ENCODE assay signal across 25 mouse cellular contexts in the genomic region with DNA sequence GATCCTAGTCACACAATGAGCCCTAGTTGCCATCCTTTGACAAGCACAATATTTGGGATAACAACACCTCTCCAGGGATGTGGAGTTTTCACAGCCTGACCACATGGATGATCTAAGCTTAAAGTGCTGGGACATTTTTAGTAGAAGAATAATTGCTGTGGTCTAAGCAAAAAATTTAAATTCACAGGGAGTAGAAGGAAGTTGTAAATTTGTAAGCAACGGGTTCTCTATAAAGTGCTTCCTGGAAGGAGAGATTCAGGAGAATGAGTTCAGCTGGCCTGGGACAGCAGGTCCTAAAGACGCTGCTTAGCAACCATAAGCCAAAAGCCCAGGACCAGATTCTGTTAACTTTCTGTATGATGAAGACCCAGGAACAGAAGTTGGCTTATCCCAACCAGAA. TPM values are rescaled to one million over a fixed set of nuclear protein-coding genes. Genes with fewer than 3 reads are reported as not detected.
DNase-seq lines count a peak whose midpoint lies in the region; ATAC-seq and TF ChIP-seq lines count a peak whose summit lies in the region.
"Had no signal": no experiment of that assay in that cellular context is flagged by ENCODE, and none has a peak within 500 bp of the region (broad histone marks: within the 10 kb centered on the region; RNA-seq: fewer than 3 reads in every experiment).

No protein-coding gene starts in this region.

- no peak overlapping the region for H3K4me2 ChIP-seq in kidney, embryonic 14.5 days (replicated peaks; ENCODE audit: low read depth, low read length)
- H3K4me2 ChIP-seq in kidney, embryonic 16.5 days (replicated peaks; ENCODE audit: low read depth, low read length): no peak overlapping the region
- H3K4me2 ChIP-seq: embryonic facial prominence, embryonic 12.5 days; forebrain, embryonic 13.5 days had no signal

- H3K9ac ChIP-seq in kidney, embryonic 14.5 days (ENCODE audit: low read depth, low read length): no peak overlapping the region
- no peak overlapping the region for H3K9ac ChIP-seq in kidney, embryonic 16.5 days (replicated peaks; ENCODE audit: low read length)
- H3K9ac ChIP-seq: embryonic facial prominence, embryonic 12.5 days; forebrain, embryonic 13.5 days had no signal

- TF ChIP-seq CTCF in gastrocnemius, adult 2 months (IDR thresholded peaks at IDR 0.05): no peak

- 51% methylated on average over 2 of the region's 2 CpGs for WGBS in kidney, embryonic 14.5 days
- 42% methylated on average over 2 of the region's 2 CpGs for WGBS in kidney, embryonic 16.5 days

- peaks cover 9% of the 10 kb centered on the region for H3K4me1 ChIP-seq in kidney, embryonic 14.5 days (ENCODE audit: control insufficient read depth, insufficient read depth, low read length)
- H3K4me1 ChIP-seq in kidney, embryonic 16.5 days (ENCODE audit: insufficient read depth, low read length): peaks cover 4% of the 10 kb centered on the region; the same call in 1 of the 2 replicates
- H3K4me1 ChIP-seq: embryonic facial prominence, embryonic 12.5 days; forebrain, embryonic 13.5 days had no signal

- peak; percentile 0 for DNase-seq in gastrocnemius, adult 2 months
- no peak for DNase-seq in gastrocnemius, adult 18-20 months (ENCODE audit: low spot score)
- no peak for DNase-seq in kidney, postnatal 14 days
- no peak for DNase-seq in kidney, adult 18-20 months
- DNase-seq in kidney, postnatal 10 days: peak; percentile 32
- no peak for DNase-seq in kidney, adult 11 months
- DNase-seq: adrenal gland, adult 8-10 months; adrenal gland, postnatal 14 days; adrenal gland, postnatal 36 days; B cell, adult 2 months; cerebellum, adult 11-12 months; cerebellum, adult 2 months; cerebellum, adult 9-10 months; cerebellum, postnatal 10 days; cerebellum, postnatal 25 days had no signal

- no peak overlapping the region for H3K27ac ChIP-seq in gastrocnemius, adult 2 months
- peak overlapping the region; percentile 4; the same call in 1 of the 2 replicates for H3K27ac ChIP-seq in kidney, embryonic 14.5 days (ENCODE audit: low read depth, low read length)
- H3K27ac ChIP-seq in kidney, embryonic 16.5 days (ENCODE audit: low read length): peak overlapping the region; percentile 72
- H3K27ac ChIP-seq: embryonic facial prominence, embryonic 10.5 days; embryonic facial prominence, embryonic 12.5 days; forebrain, embryonic 13.5 days had no signal

- H3K9me3 ChIP-seq in kidney, embryonic 14.5 days (ENCODE audit: control insufficient read depth, low read length): no peaks in the 10 kb centered on the region
- no peaks in the 10 kb centered on the region for H3K9me3 ChIP-seq in kidney, embryonic 16.5 days (ENCODE audit: low read length)
- H3K9me3 ChIP-seq: embryonic facial prominence, embryonic 10.5 days; embryonic facial prominence, embryonic 12.5 days; forebrain, embryonic 13.5 days; G1E had no signal

- H3K36me3 ChIP-seq in kidney, embryonic 14.5 days (ENCODE audit: control insufficient read depth, insufficient read depth, low read length): peaks cover 2% of the 10 kb centered on the region; the same call in 1 of the 2 replicates
- H3K36me3 ChIP-seq in kidney, embryonic 16.5 days (ENCODE audit: insufficient read depth, low read length): no peaks in the 10 kb centered on the region
- H3K36me3 ChIP-seq: embryonic facial prominence, embryonic 10.5 days; G1E had no signal

- H3K4me3 ChIP-seq in gastrocnemius, adult 2 months: no peak overlapping the region
- H3K4me3 ChIP-seq in kidney, embryonic 14.5 days (ENCODE audit: low read length): no peak overlapping the region
- no peak overlapping the region for H3K4me3 ChIP-seq in kidney, embryonic 16.5 days (ENCODE audit: low read length)
- H3K4me3 ChIP-seq: embryonic facial prominence, embryonic 10.5 days; embryonic facial prominence, embryonic 12.5 days; forebrain, embryonic 13.5 days had no signal

- intact Hi-C loops in gastrocnemius, adult 2 months (cut with DNase I): no loop called here

- ATAC-seq in kidney, embryonic 14.5 days (ENCODE audit: low FRiP score, low TSS enrichment): no peak
- ATAC-seq in kidney, embryonic 16.5 days (ENCODE audit: low FRiP score, low TSS enrichment): no peak
- ATAC-seq: activated CD4-positive, CD25-positive, alpha-beta regulatory T cell, adult 4 months; CD4-positive, CD25-positive, alpha-beta regulatory T cell, adult 4 months; forebrain, embryonic 13.5 days; Patski had no signal

- no peaks in the 10 kb centered on the region for H3K27me3 ChIP-seq in kidney, embryonic 14.5 days (ENCODE audit: control insufficient read depth, insufficient read depth, low read length)
- no peaks in the 10 kb centered on the region for H3K27me3 ChIP-seq in kidney, embryonic 16.5 days (ENCODE audit: insufficient read depth, low read length)
- H3K27me3 ChIP-seq: embryonic facial prominence, embryonic 12.5 days; forebrain, embryonic 13.5 days; Patski had no signal

RNA-seq across cellular contexts. Expression of gene Loxl1, which starts 23.1 kb away (rescaled TPM):
- 10 to 100 TPM; 10.6 to 17.9 TPM for total RNA-seq in gastrocnemius, adult 2 months (2021)
- 10 to 100 TPM; 12.3 to 14.1 TPM for total RNA-seq in gastrocnemius, adult 18-20 months (2021)
- polyA plus RNA-seq in kidney, embryonic 14.5 days (2014; fragmentation: Nextera tagmentation; extraction: Ambion mirVana): 26.0 and 27.0 TPM in 2 replicates
- 32.7 and 36.6 TPM in 2 replicates for polyA plus RNA-seq in kidney, embryonic 16.5 days (2015; fragmentation: Nextera tagmentation; extraction: Ambion mirVana)
- total RNA-seq: CH12.LX, G1E had no signal
- polyA plus RNA-seq: activated CD4-positive, CD25-positive, alpha-beta regulatory T cell, adult 4 months; CD4-positive, CD25-positive, alpha-beta regulatory T cell, adult 4 months; G1E had no signal

RNA-seq across cellular contexts. Expression of gene Stoml1, which starts 36.9 kb away (rescaled TPM):
- total RNA-seq in gastrocnemius, adult 2 months (2021): 1 to 10 TPM; 6.8 to 7.3 TPM
- total RNA-seq in gastrocnemius, adult 18-20 months (2021): 1 to 10 TPM; 6.8 to 7.3 TPM
- 22.3 and 29.8 TPM in 2 replicates for polyA plus RNA-seq in kidney, embryonic 14.5 days (2014; fragmentation: Nextera tagmentation; extraction: Ambion mirVana)
- 33.8 and 35.8 TPM in 2 replicates for polyA plus RNA-seq in kidney, embryonic 16.5 days (2015; fragmentation: Nextera tagmentation; extraction: Ambion mirVana)

RNA-seq across cellular contexts. Expression of gene Pml, which starts 40.3 kb away (rescaled TPM):
- 1 to 10 TPM; 4.1 to 4.5 TPM for total RNA-seq in gastrocnemius, adult 2 months (2021)
- 1 to 10 TPM; 3.2 to 4.7 TPM for total RNA-seq in gastrocnemius, adult 18-20 months (2021)
- 13.5 and 25.0 TPM in 2 replicates for polyA plus RNA-seq in kidney, embryonic 14.5 days (2014; fragmentation: Nextera tagmentation; extraction: Ambion mirVana)
- 26.7 TPM in 2 replicates for polyA plus RNA-seq in kidney, embryonic 16.5 days (2015; fragmentation: Nextera tagmentation; extraction: Ambion mirVana)

Comparison
In these comparisons a context has a peak if more than half of its experiments do, and no peak if none do; other contexts are left out.
1. DNase-seq: peak in gastrocnemius, adult 2 months (single experiment) and kidney, postnatal 10 days (single experiment); none in gastrocnemius, adult 18-20 months (single experiment), kidney, postnatal 14 days (single experiment), kidney, adult 18-20 months (single experiment) and kidney, adult 11 months (single experiment).